Mouse (Mus musculus) granulocyte monocyte progenitor cell, adult 5-6 weeks (primary cell): ENCODE data around the gene Tfg. TPM values are rescaled to one million over a fixed set of nuclear protein-coding genes. Genes with fewer than 3 reads are reported as not detected.
A peak's percentile ranks its signal among the peaks of the same experiment; 100 is the strongest.

ENCODE experiments used
- ATAC-seq: replicated peaks from 2 replicates; pipeline ENCODE4 v1.8.0; 2016; ENCODE audit warnings: mild to moderate bottlenecking, moderate TSS enrichment, inconsistent platforms; ENCODE audit not compliant: poor library complexity, severe bottlenecking
- total RNA-seq, 2 experiments: library from RNA; stranded (forward) in 1 of 2; stranded (reverse) in 1 of 2; fragments of 200-712, 200-1000 nt in 1 of 2; fragments of >200 nt in 1 of 2; fragmentation: Nextera tagmentation in 1 of 2; gene quantifications; 2 replicates each; pipeline ENCODE4 v1.2.3; 2014 to 2017

Gene Tfg
- total RNA-seq (2014; fragmentation: Nextera tagmentation) (85.4 and 105 TPM in 2 replicates), total RNA-seq (2017) (48.8 and 51.7 TPM in 2 replicates)

DNA sequence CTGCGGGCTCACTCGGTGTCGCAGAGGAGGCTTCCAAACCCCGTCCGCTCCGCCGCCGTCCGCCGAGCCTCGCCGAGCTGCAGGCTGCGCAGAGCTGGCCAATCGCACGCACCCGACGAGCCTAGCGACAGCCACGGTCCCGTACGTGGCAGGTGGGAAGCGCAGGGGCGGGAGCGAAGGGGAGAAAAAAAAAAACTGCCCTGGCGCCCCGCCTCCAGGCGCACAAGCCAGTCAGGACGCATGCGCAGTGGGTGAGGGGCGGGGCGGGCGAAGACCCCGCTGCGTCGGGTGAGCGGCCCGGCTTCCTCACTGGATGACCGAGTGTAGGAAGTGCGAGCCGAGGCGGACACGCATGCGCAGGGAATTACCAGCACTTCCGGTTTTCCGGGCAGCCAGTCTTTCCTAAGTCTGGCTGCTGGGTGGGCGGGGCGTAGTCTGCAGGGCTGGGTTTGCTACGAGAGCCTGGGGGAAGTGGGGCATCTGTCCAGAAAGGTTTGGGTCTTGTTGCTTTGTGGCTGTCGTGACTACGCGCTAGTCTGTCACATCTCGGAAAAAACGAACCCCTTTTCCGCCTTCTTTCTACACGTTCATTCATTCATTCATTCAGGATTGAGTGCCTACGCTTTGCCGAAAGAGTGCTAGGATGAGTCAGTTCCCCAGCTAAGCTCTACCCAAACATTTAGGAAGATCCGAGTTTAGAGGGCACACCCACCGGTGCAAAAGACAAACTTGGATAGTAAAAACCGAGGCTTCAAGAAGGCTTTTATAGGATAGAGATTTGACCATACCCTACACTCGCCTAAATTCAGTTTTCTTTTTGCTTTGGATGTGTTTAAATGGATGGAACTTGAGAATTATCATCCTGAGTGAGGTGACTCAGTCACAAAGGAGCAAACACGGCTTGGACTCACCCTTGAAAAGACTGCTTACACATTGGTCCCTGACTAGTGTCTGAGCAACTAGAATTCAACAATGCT, at the start of gene Tfg:
TSS of gene Tfg (minus strand) at position 227 of the 977 bp plus-strand sequence.
- peak; percentile 88 for ATAC-seq

DNA sequence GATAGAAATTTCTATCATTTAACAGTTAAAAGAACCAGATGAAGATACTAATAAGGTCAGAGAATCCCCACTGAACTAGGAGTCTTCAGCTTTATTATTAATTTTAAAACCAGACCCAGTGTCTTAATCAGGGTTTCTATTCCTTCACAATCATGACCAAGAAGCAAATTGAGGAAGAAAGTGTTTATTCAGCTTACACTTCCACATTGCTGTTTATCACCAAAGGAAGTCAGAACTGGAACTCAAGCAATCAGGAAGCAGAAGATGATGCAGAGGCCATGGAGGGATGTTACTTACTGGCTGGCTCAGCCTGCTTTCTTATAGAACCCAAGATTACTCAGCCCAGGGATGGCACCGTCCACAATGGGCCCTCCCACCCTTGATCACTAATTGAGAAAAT, 11.8 kb upstream of the Tfg start:
- no peak; the same call in 1 of the 2 replicates for ATAC-seq

DNA sequence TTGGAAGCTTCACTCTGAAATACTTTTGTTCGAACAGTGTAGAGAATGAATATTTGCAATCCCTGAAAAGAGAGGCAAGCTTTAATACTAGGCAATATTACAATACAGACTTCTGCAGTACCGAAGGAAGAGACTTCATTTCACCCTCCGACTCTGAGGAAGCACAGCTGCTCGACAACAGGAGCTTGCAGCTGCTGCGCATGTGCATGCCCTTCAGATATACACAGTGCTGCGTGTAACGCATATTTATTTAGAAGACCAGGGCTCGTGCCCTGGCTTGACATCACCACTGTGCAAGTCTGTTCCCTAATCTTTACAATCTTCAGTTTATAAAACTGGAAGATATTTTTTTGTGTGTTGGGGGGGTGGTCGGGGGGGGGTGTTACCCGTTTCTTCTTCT, 7.7 kb upstream of the Tfg start:
- no peak for ATAC-seq

DNA sequence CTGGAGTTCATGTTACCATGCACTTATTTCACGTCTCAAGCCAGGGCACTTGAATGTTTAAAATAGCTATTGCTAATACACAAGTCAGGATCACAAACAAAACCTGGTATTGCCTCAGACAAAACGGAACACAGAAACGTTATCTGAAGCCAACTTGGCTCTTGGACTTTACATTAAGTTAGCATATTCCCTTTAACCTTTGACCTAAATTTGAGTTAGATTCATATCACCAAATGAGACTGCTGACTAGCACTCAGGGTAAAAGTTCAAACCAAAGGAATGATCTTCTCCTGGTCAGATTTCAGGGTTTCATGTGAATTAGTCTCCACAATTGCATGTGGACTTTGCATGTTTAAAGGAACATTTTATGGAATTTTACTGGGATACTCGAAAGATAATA, 5.1 kb upstream of the Tfg start:
- ATAC-seq = no peak

DNA sequence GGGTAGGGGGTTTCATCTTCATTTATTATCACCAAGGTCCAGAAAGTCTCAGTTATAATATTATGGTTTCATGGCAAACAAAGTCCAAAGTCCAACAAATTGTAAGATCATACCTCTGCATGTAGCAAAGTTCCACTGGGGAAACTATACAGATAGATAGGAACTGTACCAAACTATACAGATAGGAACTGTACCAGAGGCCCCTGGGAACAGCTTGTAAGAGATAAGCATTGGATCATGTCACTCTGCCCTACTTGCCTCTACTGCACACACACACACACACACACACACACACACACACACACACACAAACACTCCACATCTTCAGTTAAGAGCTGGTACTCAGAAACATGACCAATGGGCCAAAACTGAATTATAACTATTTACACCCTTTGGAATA, 1.8 kb upstream of the Tfg start:
- ATAC-seq = no peak

DNA sequence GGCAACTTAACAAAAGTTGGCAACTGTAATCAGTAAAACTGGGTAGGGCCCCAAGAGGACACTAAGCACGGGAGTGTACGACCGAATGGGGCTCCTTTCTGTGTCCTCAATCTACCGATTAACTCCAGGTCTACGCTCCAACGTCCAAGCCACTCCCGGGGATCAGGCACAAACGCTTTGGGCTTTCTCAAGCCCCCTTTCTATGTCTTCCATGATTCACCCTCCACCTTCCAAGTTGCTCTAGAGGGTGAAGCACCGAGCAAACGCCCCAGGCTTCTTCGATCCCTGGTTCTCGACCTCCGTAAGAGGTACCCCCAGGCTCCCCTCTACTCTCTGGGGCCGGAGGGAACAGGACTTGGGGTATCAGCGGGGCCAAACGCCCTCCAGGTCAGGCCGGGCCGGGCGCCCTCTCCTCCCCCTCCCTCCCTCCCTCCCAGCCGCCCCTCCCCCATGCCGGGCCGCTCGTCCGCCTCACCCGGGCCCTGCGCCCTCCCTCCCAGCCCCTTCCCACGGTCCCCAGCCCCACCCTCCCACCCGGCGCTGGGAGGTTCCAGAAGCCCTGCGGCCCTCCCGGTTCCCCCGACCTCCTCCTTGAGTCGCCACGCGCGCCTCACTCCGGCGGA, 582 bp downstream of the Tfg start:
- peak; percentile 3 for ATAC-seq

DNA sequence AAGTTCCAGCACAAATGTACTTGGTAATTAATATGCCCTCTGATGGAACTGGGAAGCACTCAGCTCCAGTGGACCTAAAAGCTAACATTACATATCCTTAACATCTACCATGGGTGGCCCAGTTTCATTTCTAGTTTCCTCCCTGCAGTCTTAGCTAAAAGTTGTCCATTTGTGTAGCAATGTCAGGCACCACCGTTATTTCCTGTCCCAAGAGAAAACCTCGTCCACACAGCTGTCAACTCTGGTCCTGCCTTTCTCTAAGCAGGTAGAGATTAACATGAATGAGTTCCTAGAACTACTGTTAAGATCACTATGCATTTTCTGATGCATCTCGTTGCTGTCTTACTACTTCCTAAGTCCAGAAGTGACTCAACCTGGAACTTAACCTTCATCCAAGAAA, 1.6 kb downstream of the Tfg start:
- peak; percentile 9 for ATAC-seq

DNA sequence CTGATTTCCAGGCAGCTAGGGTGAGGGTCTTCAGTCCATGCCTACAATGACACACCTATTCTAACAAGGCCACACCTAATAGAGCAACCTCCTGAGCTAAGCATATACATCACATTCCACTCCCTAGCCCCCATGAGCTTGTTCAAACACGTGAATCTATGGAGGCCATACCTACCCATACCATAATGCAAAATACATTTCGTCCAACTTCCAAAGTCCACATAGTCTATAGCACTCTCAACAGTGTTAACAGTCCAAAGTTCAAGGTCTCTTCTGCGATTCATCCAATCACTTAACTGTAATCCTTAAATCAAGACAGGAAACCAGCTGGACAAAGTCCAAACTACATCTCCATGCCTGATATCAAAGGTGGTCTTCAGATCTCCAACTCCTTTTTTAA, 7.2 kb downstream of the Tfg start:
- no peak for ATAC-seq

DNA sequence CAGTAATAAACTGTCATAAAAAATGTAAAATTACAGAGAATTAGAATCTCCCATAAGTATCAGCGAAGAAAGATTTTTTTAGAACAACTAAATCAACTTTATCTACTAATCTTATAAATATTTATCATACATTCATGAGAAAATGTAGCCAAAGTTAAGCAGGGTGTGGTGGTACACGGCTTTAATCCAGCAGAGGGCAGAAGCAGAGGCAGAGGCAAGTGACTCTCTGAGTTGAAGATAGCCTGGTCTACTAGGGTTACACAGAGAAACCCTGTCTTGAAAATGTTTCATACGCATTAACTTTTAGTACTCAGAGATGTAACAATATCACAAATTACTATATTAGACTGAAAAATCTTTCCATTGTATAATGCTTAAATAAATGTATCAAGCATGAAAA, 11.5 kb downstream of the Tfg start:
- no peak for ATAC-seq

DNA sequence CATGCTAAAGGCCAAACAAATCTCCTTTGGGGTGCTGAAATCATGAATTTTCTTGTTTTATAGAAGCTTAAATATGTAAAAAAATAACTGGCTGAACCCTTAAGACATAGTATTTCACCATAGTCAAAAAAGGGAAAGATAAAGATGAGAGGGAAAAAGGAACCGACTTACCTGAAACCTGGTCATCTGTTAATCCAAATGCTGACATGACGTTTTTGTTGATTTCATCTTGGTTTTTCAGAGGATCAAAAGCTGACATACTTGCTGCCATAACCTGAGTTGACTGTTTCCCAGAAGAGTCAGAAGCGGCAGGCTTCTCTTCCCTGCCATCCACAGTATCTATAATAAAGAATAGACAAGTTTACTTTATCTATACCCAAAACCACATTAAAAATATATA, 16.4 kb downstream of the Tfg start:
- no peak for ATAC-seq

DNA sequence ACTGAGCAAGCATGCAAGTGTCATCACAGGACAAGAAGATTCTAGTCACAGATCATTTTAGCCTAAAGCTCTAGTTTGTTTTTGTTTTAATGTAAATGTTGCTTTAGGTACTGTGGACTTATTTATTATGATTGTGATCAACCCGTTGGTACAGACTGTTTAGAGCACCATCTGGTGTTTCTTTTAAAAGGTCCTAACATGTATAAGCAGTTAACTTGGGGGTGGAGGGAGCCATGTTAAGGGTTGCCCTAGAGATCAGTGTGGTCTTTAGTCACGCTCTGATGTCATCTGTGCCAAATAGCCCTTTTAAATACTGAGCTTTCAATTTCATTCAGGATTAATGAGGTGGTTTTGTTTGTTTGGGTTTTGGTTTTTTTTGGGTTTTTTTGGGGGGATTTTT, 20.8 kb downstream of the Tfg start:
- ATAC-seq = no peak

DNA sequence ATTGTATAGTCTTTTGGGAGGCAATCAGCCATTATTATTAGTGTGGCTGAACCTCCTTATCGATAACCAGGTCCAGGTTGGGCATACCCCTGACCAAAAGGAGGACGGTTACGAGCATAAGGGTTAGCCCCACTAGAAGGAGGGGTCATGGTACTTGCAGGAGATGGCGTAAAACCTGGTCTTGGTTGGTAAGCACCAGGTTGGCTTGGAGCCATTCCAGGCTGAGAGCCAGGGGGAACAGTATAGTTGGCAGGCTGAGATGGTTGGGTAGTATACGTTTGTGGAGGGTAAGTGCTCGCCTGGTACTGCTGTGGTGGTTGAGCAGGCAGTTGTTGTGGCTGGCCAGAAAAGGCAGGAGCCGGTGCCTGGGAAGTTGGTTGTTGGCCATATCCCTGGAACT, 26.5 kb downstream of the Tfg start:
- ATAC-seq = no peak

DNA sequence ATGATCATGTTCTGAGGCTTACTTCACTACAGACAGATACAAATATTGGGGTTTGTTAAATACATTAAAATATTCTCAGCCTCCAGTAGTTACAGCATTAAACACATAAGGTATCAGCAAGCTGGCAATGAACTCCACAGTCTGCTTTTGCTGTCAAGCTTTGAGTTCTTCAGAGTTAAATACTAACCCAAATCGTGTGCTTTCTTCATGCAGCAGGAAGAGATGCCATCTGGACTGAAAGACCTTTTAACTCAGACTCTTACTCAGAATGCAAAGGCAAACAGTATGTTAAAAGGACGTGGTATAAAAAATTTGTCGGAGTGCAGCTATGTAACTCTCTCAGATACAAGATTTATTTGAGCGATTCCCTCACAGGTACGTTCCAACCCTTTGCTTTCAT, 30.5 kb downstream of the Tfg start:
- ATAC-seq = no peak

DNA sequence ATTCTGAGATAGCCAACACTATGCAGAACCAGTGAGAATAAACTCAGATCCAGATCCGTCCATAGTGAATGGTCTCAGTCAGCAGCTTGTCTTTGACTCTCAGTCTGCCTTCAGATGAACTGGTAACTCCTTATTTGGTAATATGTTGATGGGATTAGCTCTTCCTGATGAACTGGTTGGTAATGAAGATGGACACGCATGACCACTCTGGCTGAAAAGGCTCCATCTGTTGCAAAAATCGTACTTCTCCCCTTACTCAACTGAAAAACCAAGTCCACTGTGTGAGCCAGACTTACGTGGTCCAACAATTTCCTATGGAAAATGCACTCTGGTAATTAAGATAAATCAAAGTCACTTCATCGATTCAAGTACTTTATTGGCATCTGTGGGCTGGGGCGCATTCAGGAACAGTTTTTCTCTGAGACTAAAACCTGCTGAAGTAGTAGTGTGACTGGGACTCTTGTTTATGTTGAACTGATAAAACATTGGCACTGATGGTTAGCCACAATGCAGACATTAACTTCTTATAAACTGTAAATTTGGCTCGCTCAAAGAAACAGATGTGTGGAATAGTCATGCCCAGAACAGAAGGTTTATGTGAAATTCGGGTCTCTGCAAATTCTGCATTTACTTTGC, 36.1 kb downstream of the Tfg start:
- no peak for ATAC-seq

DNA sequence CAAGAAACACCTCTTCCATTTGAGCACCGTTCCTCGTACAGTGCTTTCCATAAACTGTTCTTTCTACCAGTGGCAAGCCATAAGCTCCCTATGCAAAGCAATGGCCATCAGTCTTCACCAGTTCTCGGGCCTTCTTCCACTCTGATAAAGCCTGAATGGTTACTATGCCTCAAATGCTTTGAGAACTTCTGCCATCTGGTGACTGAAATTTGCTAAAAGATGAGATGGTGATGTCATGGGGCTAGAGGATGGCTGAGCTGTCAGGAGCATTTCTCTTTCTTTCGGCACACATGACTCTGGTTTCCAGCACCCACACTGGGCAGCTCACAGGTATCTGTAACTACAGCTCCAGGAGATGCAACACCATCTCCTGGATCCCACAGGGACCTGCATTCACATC, 40.1 kb downstream of the Tfg start:
- no peak for ATAC-seq

DNA sequence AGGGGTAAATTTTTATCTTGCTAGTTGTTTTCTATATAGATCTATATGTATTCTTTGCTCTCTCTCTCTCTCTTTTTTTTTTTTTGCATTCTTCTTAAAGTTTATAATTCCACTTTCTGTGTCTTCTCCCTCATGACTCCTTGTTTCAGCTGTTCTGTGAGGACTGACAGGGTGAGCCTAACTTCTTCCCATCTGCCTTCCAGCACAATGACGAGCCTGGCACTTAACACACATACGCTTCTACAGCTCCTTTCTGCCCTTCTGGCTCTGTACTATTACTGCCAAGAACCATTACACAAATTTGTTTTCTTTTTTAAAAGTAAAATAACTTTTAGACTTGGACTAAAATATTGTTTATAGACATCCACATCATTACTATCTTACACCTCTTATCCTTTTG, 43.8 kb downstream of the Tfg start:
- no peak for ATAC-seq

DNA sequence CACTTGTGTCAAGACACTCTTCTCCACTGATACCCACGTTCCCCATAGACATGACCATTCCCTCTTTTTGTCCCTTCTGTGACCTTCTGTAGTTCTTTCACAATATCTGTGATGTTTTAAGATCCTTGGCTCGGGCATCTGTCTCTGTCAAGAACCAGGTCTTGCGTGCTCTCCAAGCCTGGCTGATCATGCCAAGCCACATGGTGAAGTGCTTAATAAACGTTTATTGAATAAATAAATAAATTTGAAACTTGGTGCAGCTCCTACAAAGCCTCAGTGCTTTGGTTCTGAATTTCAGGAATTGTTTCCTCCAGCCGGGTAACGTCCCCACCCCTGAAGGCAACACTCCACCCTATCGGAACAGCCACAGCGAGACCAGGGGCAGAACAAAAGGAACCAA, 46.3 kb downstream of the Tfg start:
- ATAC-seq = no peak

DNA sequence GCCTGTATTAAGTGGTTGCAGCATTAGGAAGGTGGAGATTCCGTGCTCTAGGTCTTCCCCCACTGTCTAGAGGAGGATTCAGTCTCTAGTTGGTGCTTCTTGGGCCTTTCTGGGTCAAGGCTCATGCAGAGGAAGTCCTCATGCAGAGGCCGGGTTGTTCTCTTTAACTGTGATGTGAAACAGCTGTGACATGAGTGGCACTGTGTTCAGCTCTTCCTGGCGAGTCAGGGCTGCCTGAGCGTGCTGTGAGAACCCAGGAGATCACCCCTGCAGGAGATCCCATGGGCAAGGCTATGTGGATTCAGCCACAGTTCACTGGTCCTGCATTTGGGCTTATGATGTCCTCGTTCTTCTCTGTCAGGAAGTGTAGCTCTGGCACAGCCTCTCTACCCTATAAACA, 47.7 kb downstream of the Tfg start:
- ATAC-seq = no peak

DNA sequence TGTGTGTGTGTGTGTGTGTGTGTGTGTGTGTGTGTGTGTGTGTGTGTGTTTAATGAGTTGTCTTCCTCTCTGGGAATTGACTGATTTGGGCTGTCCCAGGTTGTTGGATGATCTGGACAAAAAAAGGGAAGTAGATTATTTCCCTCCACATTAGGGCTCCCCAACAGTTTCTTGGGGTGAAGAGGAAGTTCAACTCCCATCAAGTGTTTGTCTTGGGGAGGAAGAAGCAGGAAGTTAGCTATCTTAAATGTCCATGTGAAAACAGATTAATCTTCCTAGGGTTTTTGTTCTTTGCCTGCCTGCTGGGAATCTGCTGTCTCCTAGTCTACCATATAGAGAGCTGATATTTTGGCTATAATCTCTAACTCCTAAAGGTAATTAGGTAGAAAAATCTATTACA, 58.4 kb downstream of the Tfg start:
- ATAC-seq = peak; percentile 84

DNA sequence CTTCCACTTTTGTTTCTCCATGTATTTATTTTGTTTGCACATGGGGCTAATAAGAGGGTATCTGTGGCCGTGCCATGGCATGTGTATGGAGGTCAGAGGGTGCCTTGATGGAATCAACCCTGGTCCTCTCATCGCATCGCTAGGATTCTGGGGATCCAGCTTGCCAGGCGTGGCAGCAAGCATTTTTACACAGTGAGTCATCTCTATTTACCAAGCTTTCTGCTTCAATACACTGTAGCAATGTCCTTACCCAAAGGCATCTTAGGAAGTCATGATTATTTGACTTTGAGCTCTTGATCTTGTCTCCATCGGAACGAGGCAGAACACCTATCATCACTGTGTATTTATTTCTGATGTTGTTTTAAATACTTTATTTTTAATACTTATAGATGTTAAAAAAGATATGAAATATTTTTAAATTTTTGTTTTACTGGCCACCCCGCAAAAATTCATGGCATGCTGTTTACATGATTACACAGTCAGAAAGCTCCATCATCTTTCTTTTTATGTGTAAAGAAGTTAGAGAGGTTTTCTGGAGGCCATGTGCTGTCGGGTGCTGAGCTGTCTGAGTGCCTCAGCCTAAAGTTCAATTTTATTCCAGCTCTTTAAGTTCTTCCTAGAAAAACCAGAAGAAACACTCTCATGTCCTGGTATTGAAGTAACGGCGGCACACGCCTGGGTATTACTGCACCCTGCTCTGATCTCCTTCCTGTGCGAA, 61.9 kb downstream of the Tfg start:
- ATAC-seq = no peak
